Mouse (Mus musculus) liver, embryonic 14.5 days (tissue): ENCODE results near the gene Asna1. TPM values are rescaled to one million over a fixed set of nuclear protein-coding genes. Genes with fewer than 3 reads are reported as not detected.
A peak's percentile ranks its signal among the peaks of the same experiment; 100 is the strongest.

Experiments used
- ATAC-seq: fragments of 200-750 bp; cut with Nextera tagmentation; 2 replicates; pipeline ENCODE4 v1.8.0; 2017; ENCODE audit warnings: moderate number of reproducible peaks, mild to moderate bottlenecking, moderate library complexity; ENCODE audit not compliant: insufficient read depth
- DNase-seq, 3 experiments: peaks; one replicate each; pipeline ENCODE4 v3.0.0-alpha.2; 2012 to 2013; ENCODE audit warnings: low read depth in 3 of 3, low spot score in 3 of 3
- H3K27ac ChIP-seq: fragments of 300-500 bp; sonication (generic); 2 replicates; pipeline ENCODE4 v1.5.1; 2014; ENCODE audit warnings: moderate library complexity, mild to moderate bottlenecking, control low read depth, inconsistent platforms
- H3K27me3 ChIP-seq: fragments of 300-500 bp; sonication (generic); 2 replicates; pipeline ENCODE4 v1.6.1; 2014; ENCODE audit warnings: mild to moderate bottlenecking, low read length, moderate library complexity; ENCODE audit not compliant: control insufficient read depth, insufficient read depth
- H3K36me3 ChIP-seq: fragments of 300-500 bp; sonication (generic); replicated peaks from 2 replicates; pipeline ENCODE4 v1.6.1; 2014; ENCODE audit warnings: low read depth; ENCODE audit not compliant: control insufficient read depth, insufficient read depth
- H3K4me1 ChIP-seq, 2 experiments: fragments of 200-500 bp in 1 of 2; fragments of 300-500 bp in 1 of 2; sonication (generic) in 1 of 2; replicated peaks; 2 replicates each; pipeline ENCODE4 v1.6.1; 2012 to 2014; ENCODE audit warnings: antibody characterized with exemption in 1 of 2, inconsistent platforms in 1 of 2, low read length in 1 of 2; ENCODE audit not compliant: control insufficient read depth in 2 of 2, insufficient read depth in 2 of 2
- H3K4me2 ChIP-seq: fragments of 300-500 bp; sonication (generic); 2 replicates; pipeline ENCODE4 v1.6.1; 2014; ENCODE audit warnings: low read depth, mild to moderate bottlenecking, control low read depth, moderate library complexity
- H3K4me3 ChIP-seq, 2 experiments: fragments of 200-500 bp in 1 of 2; fragments of 300-500 bp in 1 of 2; sonication (generic) in 1 of 2; 2 replicates each; pipeline ENCODE4 v1.5.1; 2012 to 2014; ENCODE audit warnings: low read depth in 2 of 2, low read length in 2 of 2, mild to moderate bottlenecking in 2 of 2, control low read depth in 1 of 2, inconsistent platforms in 1 of 2, moderate library complexity in 1 of 2; ENCODE audit not compliant: insufficient read depth in 1 of 2
- H3K9ac ChIP-seq: fragments of 300-500 bp; sonication (generic); replicated peaks from 2 replicates; pipeline ENCODE4 v1.6.1; 2014; ENCODE audit warnings: mild to moderate bottlenecking, control low read depth, moderate library complexity
- H3K9me3 ChIP-seq: fragments of 300-500 bp; sonication (generic); 2 replicates; pipeline ENCODE4 v1.6.1; 2016; ENCODE audit warnings: low read length, mixed read lengths; ENCODE audit not compliant: control insufficient read depth
- CTCF ChIP-seq: IDR thresholded peaks from 2 replicates; pipeline ENCODE4 v1.5.1; 2016; ENCODE audit warnings: antibody characterized with exemption, low read depth, control low read depth
- EP300 ChIP-seq: IDR thresholded peaks from 2 replicates; pipeline ENCODE4 v1.6.1; 2016; ENCODE audit warnings: antibody characterized with exemption, low read depth
- WGBS: fragments of 180-500 bp; shearing (Covaris S2); extraction: QIAGEN DNeasy Blood & Tissue Kit; methylation state at CpG from one replicate; pipeline ENCODE4 v1.1.7; 2014; ENCODE audit not compliant: insufficient replicate concordance; 5-methylcytosine and 5-hydroxymethylcytosine counted together
- polyA plus RNA-seq, 2 experiments: library from polyadenylated mRNA; depleted of rRNA in 1 of 2; stranded (reverse) in 1 of 2; unstranded in 1 of 2; fragments of >200 nt; fragmentation: Nextera tagmentation in 1 of 2; extraction: Ambion mirVana in 1 of 2; gene quantifications; 2 replicates each; pipeline versions ENCODE4 v1.2.1 to v1.2.3; 2012 to 2014

Gene Asna1
- polyA plus RNA-seq, 2 experiments = 56.9 to 85.3 TPM

DNA sequence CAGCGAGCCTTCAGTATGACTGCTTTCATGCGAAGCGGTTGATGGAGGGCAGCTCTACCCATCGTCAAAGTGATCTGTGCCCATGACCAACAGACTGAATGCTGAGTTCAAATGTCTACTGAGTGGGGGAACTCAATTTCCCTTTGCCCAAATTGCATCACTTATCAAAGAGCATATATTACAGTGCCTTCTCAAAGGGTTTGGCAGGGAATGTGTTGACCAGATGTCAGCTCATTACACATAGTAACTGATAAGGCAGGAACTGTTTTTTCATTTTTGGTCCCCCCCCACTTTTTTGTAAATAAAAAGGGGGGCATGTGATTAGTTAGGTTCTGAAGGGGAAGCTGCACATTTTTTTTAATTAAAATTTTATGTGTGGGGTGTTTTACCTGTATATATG is 37.5 kb upstream of the Asna1 start:
- Histone ChIP-seq H3K9me3 (no peaks in the 10 kb centered on the region), H3K9ac (no peak overlapping the region), H3K27me3 (no peaks in the 10 kb centered on the region), H3K4me3 (no peak overlapping the region), H3K4me1 (no peaks in the 10 kb centered on the region; a peak in 1 of 4 replicates), H3K36me3 (no peaks in the 10 kb centered on the region), H3K27ac (no peak overlapping the region), H3K4me2 (no peak overlapping the region)
- TF ChIP-seq EP300 = no peak
- TF ChIP-seq CTCF = no peak
- DNase-seq = no peak
- no peak for ATAC-seq
- WGBS = 76% methylated on average over 4 of the region's 4 CpGs

DNA sequence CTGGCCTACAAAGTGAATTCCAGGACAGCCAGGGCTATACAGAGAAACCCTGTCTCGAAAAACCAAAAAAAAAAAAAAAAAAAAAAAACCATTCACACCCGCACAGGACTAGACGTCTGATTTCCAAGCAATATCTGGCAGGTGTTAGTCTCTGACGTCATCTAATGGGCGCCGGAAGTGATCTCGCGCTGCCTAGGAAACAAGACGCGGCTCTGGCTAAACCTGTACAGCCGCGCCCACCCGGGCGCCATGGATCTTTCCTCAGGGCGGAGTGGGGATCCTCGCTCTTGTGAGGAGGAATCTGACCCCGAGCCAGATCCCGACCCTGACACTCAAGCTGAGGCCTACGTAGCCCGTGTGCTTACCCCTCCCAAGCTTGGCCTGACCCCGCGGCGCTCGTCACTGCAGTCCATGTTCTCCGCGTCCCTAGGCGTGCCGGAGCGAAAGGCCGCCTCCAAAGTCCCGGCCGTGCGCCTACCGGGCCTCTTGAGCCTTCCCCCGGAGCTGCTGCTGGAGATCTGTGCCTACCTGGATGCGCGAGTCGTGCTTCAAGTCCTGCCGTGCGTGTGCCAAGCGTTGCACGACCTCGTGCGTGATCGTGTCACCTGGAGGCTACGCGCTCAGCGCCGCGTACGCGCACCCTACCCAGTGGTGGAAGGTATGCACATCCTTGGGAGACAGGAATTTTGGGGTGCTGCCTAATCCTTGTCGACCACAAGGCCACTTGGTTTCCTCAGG is 35.0 kb upstream of the Asna1 start, which contains the start of gene Fbxw9:
Fbxw9 (plus strand) TSS at position 177 of the 738 bp plus-strand sequence.
- no peak for TF ChIP-seq CTCF
- TF ChIP-seq EP300 = no peak
- Histone ChIP-seq H3K36me3 (peaks cover 12% of the 10 kb centered on the region), H3K4me2 (peak within 1 kb of the TSS; percentile 93), H3K9me3 (no peaks in the 10 kb centered on the region), H3K4me1 (no peaks in the 10 kb centered on the region; a peak in 1 of 4 replicates), H3K4me3 (peak within 1 kb of the TSS; percentile 83 to 93), H3K27me3 (no peaks in the 10 kb centered on the region), H3K27ac (no peak within 1 kb of the TSS), H3K9ac (peak within 1 kb of the TSS; percentile 55)
- DNase-seq (peak; percentile 84 to 86 (median 85)), ATAC-seq (peak; percentile 81)
- WGBS = under 1% methylated on average over 52 of the region's 53 CpGs

DNA sequence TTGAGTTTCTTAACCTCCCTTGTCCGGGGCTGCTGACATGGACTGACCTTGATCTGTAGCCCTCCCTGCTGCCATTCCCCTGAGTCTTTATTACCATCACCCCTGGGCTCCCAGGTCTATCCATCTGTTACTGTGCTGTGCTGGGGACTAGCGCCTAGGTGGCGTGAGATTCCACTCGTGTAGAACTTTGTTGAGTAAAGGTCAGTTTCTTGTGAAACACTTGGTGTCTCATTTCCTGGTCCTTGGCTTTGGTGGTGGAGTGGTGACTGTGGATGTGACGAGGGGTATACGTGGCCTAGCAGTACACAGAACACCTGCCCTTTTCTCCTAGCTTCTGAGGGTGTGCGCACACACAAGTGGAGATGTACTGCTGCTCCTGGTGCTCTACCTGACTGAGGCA is 32.3 kb upstream of the Asna1 start:
- Histone ChIP-seq H3K9ac (no peak overlapping the region), H3K4me2 (no peak overlapping the region), H3K4me3 (no peak overlapping the region), H3K9me3 (no peaks in the 10 kb centered on the region), H3K4me1 (no peaks in the 10 kb centered on the region), H3K27me3 (no peaks in the 10 kb centered on the region), H3K27ac (no peak overlapping the region), H3K36me3 (peaks cover 39% of the 10 kb centered on the region)
- 82% methylated on average over 7 of the region's 7 CpGs for WGBS
- DNase-seq (no peak), ATAC-seq (no peak)
- TF ChIP-seq EP300 (no peak), CTCF (no peak)

DNA sequence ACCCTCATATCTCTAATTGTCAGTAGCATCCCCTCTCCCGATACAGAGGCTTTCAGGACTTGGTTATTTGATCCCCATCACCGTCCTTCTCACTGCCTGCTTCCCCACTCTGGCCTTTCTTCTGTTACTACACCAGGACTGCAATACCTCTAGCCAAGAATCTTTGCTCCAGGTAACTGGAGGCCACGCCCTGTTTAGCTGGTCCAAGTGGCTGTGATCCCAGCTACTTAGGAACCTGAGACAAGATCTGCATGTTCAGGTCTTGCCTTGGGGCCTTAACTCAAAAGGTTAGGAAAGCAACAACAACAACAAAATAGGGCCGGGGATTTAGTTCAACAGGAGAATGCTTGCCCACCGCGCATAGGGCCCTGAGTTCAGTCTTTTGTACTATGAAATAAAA is 18.5 kb upstream of the Asna1 start:
- Histone ChIP-seq H3K9ac (no peak overlapping the region), H3K4me1 (peaks cover 2 to 6% of the 10 kb centered on the region in 2 experiments; a peak in 3 of 4 replicates), H3K36me3 (peaks cover 82% of the 10 kb centered on the region), H3K27me3 (no peaks in the 10 kb centered on the region), H3K27ac (no peak overlapping the region), H3K4me2 (no peak overlapping the region), H3K4me3 (no peak overlapping the region), H3K9me3 (no peaks in the 10 kb centered on the region)
- TF ChIP-seq EP300 = no peak
- TF ChIP-seq CTCF = no peak
- DNase-seq (no peak), ATAC-seq (no peak)
- WGBS = 88% methylated on average over 6 of the region's 6 CpGs

DNA sequence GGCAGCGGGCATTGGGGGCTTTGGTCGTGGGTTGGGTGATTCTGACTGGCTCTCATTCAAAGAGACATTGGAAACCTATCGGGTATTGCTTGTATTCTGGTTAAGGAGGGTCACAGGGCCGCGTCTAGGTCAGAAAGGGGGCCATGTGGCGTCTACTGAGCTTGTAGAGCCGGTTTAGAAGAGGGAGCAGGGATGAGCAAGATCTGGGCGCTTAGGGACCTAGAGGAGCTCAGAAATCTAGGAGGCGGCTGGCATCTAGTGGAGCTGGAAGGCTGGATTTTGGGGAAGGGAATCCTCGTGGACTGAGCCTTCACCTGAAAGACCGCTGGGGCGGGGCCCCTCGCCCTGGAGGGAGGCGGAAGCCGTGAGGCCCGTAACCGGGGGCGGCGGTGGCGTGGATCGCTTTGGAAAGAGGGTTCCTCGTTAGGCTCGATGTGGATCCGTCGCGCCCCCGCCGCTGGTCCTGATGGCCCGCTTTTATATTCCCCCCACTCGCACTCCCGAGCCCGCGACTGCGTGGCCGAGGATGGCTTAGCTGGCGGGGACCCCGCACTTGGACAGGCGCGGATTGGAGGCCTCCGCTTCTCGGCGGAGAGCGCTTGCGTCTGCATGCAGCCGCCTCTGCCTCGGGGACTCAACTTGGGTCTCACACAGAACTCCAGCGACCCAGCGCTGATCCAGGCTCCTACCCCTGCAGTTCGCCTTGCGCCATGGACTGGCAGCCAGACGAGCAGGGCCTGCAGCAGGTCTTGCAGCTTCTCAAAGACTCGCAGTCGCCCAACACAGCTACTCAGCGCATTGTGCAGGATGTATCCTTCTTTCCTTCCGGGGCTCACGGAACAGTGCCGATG is 12.8 kb upstream of the Asna1 start:
- peaks cover 15 to 18% of the 10 kb centered on the region in 2 experiments for H3K4me1 ChIP-seq
- H3K4me2 ChIP-seq = peak overlapping the region; percentile 98
- H3K9me3 ChIP-seq = no peaks in the 10 kb centered on the region
- peaks cover 32% of the 10 kb centered on the region for H3K36me3 ChIP-seq
- H3K27me3 ChIP-seq = no peaks in the 10 kb centered on the region
- peak; percentile 36 for ATAC-seq
- H3K27ac ChIP-seq = peak overlapping the region; percentile 72
- H3K4me3 ChIP-seq = peak overlapping the region; percentile 79 to 90
- under 1% methylated on average over 57 of the region's 57 CpGs for WGBS
- H3K9ac ChIP-seq = peak overlapping the region; percentile 88
- peak in 1 of 3 experiments; percentile 57 for DNase-seq
- TF ChIP-seq EP300 = no peak
